Comparison of ENCODE assay signal across 7 mouse cellular contexts in genomic region chr1:166939744-166940143, GRCm38 (mm10).
A peak's percentile ranks its signal among the peaks of the same experiment; 100 is the strongest.
DNase-seq lines count a peak whose midpoint lies in the region; ATAC-seq and TF ChIP-seq lines count a peak whose summit lies in the region.
"Not testable (repeated sequence)": the region's sequence is repeated elsewhere in the genome, so short reads cannot be mapped to it uniquely, and the experiment has no call there.

No protein-coding gene starts in this region.

- ATAC-seq in embryonic facial prominence, embryonic 14.5 days (ENCODE audit: low read depth); hindbrain, embryonic 12.5 days (ENCODE audit: low FRiP score); kidney, embryonic 14.5 days (ENCODE audit: low FRiP score, low TSS enrichment); liver, embryonic 12.5 days; midbrain, embryonic 11.5 days (ENCODE audit: low FRiP score); neural tube, embryonic 14.5 days (ENCODE audit: low read depth): not testable (repeated sequence)
- ATAC-seq in forebrain, postnatal 0 days = peak; percentile 40; the same call in 1 of the 2 replicates

- TF ChIP-seq CTCF in forebrain, postnatal 0 days (IDR thresholded peaks at IDR 0.05; ENCODE audit: low read depth) = not testable (repeated sequence)

- H3K4me2 ChIP-seq in embryonic facial prominence, embryonic 14.5 days (ENCODE audit: low read depth, low read length) = peak overlapping the region; percentile 31; the same call in 1 of the 2 replicates
- peak overlapping the region; percentile 35; the same call in 1 of the 2 replicates for H3K4me2 ChIP-seq in forebrain, postnatal 0 days (ENCODE audit: low read depth)
- peak overlapping the region; percentile 37 for H3K4me2 ChIP-seq in hindbrain, embryonic 12.5 days (replicated peaks)
- not testable (repeated sequence) for H3K4me2 ChIP-seq in kidney, embryonic 14.5 days (replicated peaks; ENCODE audit: low read depth, low read length)
- H3K4me2 ChIP-seq in liver, embryonic 12.5 days = peak overlapping the region; percentile 20; the same call in 1 of the 2 replicates
- 0 out of 2 replicates have a peak overlapping the region, but pooled peaks have one; percentile 7 for H3K4me2 ChIP-seq in midbrain, embryonic 11.5 days
- H3K4me2 ChIP-seq in neural tube, embryonic 14.5 days (ENCODE audit: low read depth, low read length) = peak overlapping the region; percentile 23; the same call in 1 of the 2 replicates

- H3K27me3 ChIP-seq in embryonic facial prominence, embryonic 14.5 days (replicated peaks; ENCODE audit: control insufficient read depth, insufficient read depth, low read length); forebrain, postnatal 0 days (ENCODE audit: insufficient read depth, low read length); hindbrain, embryonic 12.5 days; kidney, embryonic 14.5 days (ENCODE audit: control insufficient read depth, insufficient read depth, low read length); liver, embryonic 12.5 days (replicated peaks); midbrain, embryonic 11.5 days (ENCODE audit: control insufficient read depth, insufficient read depth, low read length); neural tube, embryonic 14.5 days (ENCODE audit: control insufficient read depth, insufficient read depth, low read length): not testable (repeated sequence)

- DNase-seq in embryonic facial prominence, embryonic 14.5 days (ENCODE audit: low spot score); midbrain, embryonic 11.5 days (ENCODE audit: low spot score, missing footprints): not testable (repeated sequence)
- peak; percentile 10 for DNase-seq in forebrain, postnatal 0 days

- not testable (repeated sequence) for H3K9me3 ChIP-seq in embryonic facial prominence, embryonic 14.5 days (ENCODE audit: control insufficient read depth, low read length); forebrain, postnatal 0 days (ENCODE audit: low read length); hindbrain, embryonic 12.5 days (replicated peaks); kidney, embryonic 14.5 days (ENCODE audit: control insufficient read depth, low read length); liver, embryonic 12.5 days (replicated peaks); midbrain, embryonic 11.5 days (ENCODE audit: control insufficient read depth, low read length); neural tube, embryonic 14.5 days (ENCODE audit: control insufficient read depth, low read length)

- H3K4me1 ChIP-seq in embryonic facial prominence, embryonic 14.5 days (ENCODE audit: control insufficient read depth, insufficient read depth, low read length); forebrain, postnatal 0 days (ENCODE audit: insufficient read depth); hindbrain, embryonic 12.5 days; kidney, embryonic 14.5 days (ENCODE audit: control insufficient read depth, insufficient read depth, low read length); liver, embryonic 12.5 days; midbrain, embryonic 11.5 days (ENCODE audit: control insufficient read depth, insufficient read depth, low read length); neural tube, embryonic 14.5 days (ENCODE audit: control insufficient read depth, insufficient read depth, low read length): not testable (repeated sequence)

- 78% methylated on average over 9 of the region's 9 CpGs for WGBS in embryonic facial prominence, embryonic 14.5 days
- 52% methylated on average over 7 of the region's 9 CpGs for WGBS in forebrain, postnatal 0 days
- 66% methylated on average over 9 of the region's 9 CpGs for WGBS in hindbrain, embryonic 12.5 days
- WGBS in kidney, embryonic 14.5 days = 67% methylated on average over 9 of the region's 9 CpGs
- 48% methylated on average over 9 of the region's 9 CpGs for WGBS in liver, embryonic 12.5 days (ENCODE audit: insufficient replicate concordance)
- WGBS in midbrain, embryonic 11.5 days = 56% methylated on average over 9 of the region's 9 CpGs
- 73% methylated on average over 9 of the region's 9 CpGs for WGBS in neural tube, embryonic 14.5 days

- H3K36me3 ChIP-seq in embryonic facial prominence, embryonic 14.5 days (ENCODE audit: control insufficient read depth, insufficient read depth, low read length); forebrain, postnatal 0 days (ENCODE audit: insufficient read depth); hindbrain, embryonic 12.5 days; kidney, embryonic 14.5 days (ENCODE audit: control insufficient read depth, insufficient read depth, low read length); liver, embryonic 12.5 days; midbrain, embryonic 11.5 days (ENCODE audit: control insufficient read depth, insufficient read depth, low read length); neural tube, embryonic 14.5 days (ENCODE audit: control insufficient read depth, insufficient read depth, low read length): not testable (repeated sequence)

- peak overlapping the region; percentile 26 for H3K4me3 ChIP-seq in embryonic facial prominence, embryonic 14.5 days (ENCODE audit: low read depth, low read length)
- peak overlapping the region; percentile 27 for H3K4me3 ChIP-seq in forebrain, postnatal 0 days (ENCODE audit: low read depth, low read length)
- peak overlapping the region; percentile 25 for H3K4me3 ChIP-seq in hindbrain, embryonic 12.5 days
- peak overlapping the region; percentile 12; the same call in 1 of the 2 replicates for H3K4me3 ChIP-seq in kidney, embryonic 14.5 days (ENCODE audit: low read length)
- H3K4me3 ChIP-seq in liver, embryonic 12.5 days = peak overlapping the region; percentile 26
- peak overlapping the region; percentile 10; the same call in 1 of the 2 replicates for H3K4me3 ChIP-seq in midbrain, embryonic 11.5 days (ENCODE audit: low read depth, low read length)
- not testable (repeated sequence) for H3K4me3 ChIP-seq in neural tube, embryonic 14.5 days (ENCODE audit: low read depth, low read length)

- not testable (repeated sequence) for H3K9ac ChIP-seq in embryonic facial prominence, embryonic 14.5 days (ENCODE audit: low read depth, low read length); hindbrain, embryonic 12.5 days; kidney, embryonic 14.5 days (ENCODE audit: low read depth, low read length); liver, embryonic 12.5 days; midbrain, embryonic 11.5 days (ENCODE audit: low read length); neural tube, embryonic 14.5 days (replicated peaks; ENCODE audit: low read depth, low read length)
- peak overlapping the region; percentile 37; the same call in 1 of the 2 replicates for H3K9ac ChIP-seq in forebrain, postnatal 0 days

- not testable (repeated sequence) for H3K27ac ChIP-seq in embryonic facial prominence, embryonic 14.5 days (replicated peaks; ENCODE audit: low read depth, low read length); forebrain, postnatal 0 days (ENCODE audit: low read depth, low read length); kidney, embryonic 14.5 days (ENCODE audit: low read depth, low read length); liver, embryonic 12.5 days; midbrain, embryonic 11.5 days (ENCODE audit: low read depth, low read length); neural tube, embryonic 14.5 days (ENCODE audit: low read depth, low read length)
- H3K27ac ChIP-seq in hindbrain, embryonic 12.5 days = peak overlapping the region; percentile 57; the same call in 1 of the 2 replicates
